Mouse (Mus musculus): ENCODE data around the gene Lrrc56. TPM values are rescaled to one million over a fixed set of nuclear protein-coding genes. Genes with fewer than 3 reads are reported as not detected.
A peak's percentile ranks its signal among the peaks of the same experiment; 100 is the strongest.

Gene Lrrc56
- total RNA-seq, 1 experiment from 2014 or later: 7.6 TPM

GRCm38 (mm10) chr7:141192776-141193347 is 1.1 kb upstream of the Lrrc56 start:
- no peak for DNase-seq

GRCm38 (mm10) chr7:141193348-141193856 is 555 bp upstream of the Lrrc56 start:
- no peak for DNase-seq

- DNase-seq: no peak
Observed at GRCm38 (mm10) chr7:141194409-141194808, 452 bp downstream of the Lrrc56 start.

GRCm38 (mm10) chr7:141194830-141195229 is 873 bp downstream of the Lrrc56 start:
- DNase-seq: peak; percentile 96

GRCm38 (mm10) chr7:141195754-141196153 is 1.8 kb downstream of the Lrrc56 start:
- no peak for DNase-seq

- DNase-seq: no peak
Observed at GRCm38 (mm10) chr7:141196619-141197282, 2.8 kb downstream of the Lrrc56 start.

- no peak for DNase-seq
Observed at GRCm38 (mm10) chr7:141198121-141198520, 4.2 kb downstream of the Lrrc56 start.

- DNase-seq: peak; percentile 51
Observed at GRCm38 (mm10) chr7:141204546-141204945, 10.6 kb downstream of the Lrrc56 start.

- DNase-seq: no peak
Observed at GRCm38 (mm10) chr7:141205504-141205903, 11.5 kb downstream of the Lrrc56 start.

- DNase-seq: no peak
Observed at GRCm38 (mm10) chr7:141206182-141206937, 12.4 kb downstream of the Lrrc56 start.

GRCm38 (mm10) chr7:141209526-141209925 is 15.6 kb downstream of the Lrrc56 start:
- no peak for DNase-seq

- DNase-seq: no peak
Observed at GRCm38 (mm10) chr7:141210137-141210536, 16.2 kb downstream of the Lrrc56 start.

GRCm38 (mm10) chr7:141210606-141211131 is 16.7 kb downstream of the Lrrc56 start:
- DNase-seq: no peak

GRCm38 (mm10) chr7:141213133-141213532 is 19.2 kb downstream of the Lrrc56 start:
- DNase-seq: no peak

GRCm38 (mm10) chr7:141213605-141214235 is 19.8 kb downstream of the Lrrc56 start, which contains the start of gene Lmntd2:
TSS of gene Lmntd2 (minus strand) at chr7:141214080.
- no peak for DNase-seq

GRCm38 (mm10) chr7:141214310-141214709 is 20.4 kb downstream of the Lrrc56 start:
- no peak for DNase-seq

GRCm38 (mm10) chr7:141215101-141215879 is 21.3 kb downstream of the Lrrc56 start, which contains the start of gene Rassf7:
TSS of gene Rassf7 (plus strand) at chr7:141215860.
- DNase-seq: peak; percentile 96

- DNase-seq: peak; percentile 83
Observed at GRCm38 (mm10) chr7:141215880-141216733, 22.1 kb downstream of the Lrrc56 start.

GRCm38 (mm10) chr7:141216894-141217293 is 22.9 kb downstream of the Lrrc56 start:
- DNase-seq: no peak

- no peak for DNase-seq
Observed at GRCm38 (mm10) chr7:141217343-141218013, 23.5 kb downstream of the Lrrc56 start.

All from adrenal gland, postnatal 14 days (tissue).